Mouse (Mus musculus): Measurements from ENCODE around the gene Tmem269.

Gene Tmem269

GRCm38 (mm10) chr4:119218169-119218568 is at the start of gene Tmem269:
Gene Tmem269, minus strand, starts transcription at chr4:119218217.
- DNase-seq (ENCODE audit: low read depth) = no peak

DNA sequence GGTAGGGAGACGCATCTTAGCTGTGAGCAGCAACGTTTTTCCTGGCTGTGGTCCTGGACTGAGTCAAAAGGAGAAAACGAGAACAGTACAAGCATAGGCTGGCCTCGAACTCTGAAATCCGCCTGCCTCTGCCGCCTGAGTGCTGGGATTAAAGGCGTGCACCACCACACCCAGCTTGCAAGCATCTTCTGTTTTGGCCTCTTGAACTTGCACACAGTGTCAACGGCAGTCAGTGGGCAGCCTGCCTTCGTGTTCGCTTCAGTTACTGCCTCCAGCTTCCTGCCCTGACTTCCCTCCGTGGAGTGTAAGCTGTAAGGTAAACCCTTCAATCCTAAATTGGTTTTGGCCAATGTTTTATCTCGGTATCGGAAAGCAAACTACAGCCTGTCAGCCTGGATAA is 48.6 kb upstream of the Tmem269 start:
- DNase-seq (ENCODE audit: low read depth) = no peak

DNA sequence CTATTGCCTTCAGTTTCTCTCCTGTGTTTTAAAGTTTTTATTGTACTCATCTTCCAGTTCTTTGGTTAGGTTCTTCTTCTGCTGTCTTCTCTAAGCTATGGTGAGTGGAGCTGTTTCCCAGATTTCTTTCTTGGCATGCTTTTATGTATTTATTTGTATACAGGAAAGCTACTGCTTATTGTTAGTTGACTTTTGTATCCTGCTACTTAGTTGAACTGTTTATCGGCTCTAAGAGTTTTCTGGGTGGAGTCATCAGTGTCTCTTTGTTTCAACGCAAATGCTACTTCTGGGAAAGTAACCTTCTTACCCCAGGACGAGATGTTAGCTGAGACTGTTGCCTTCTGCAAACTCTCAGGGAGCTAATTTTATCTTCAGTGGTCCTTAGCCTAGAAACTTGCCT is 45.4 kb upstream of the Tmem269 start:
- no peak for DNase-seq (ENCODE audit: low read depth)

DNA sequence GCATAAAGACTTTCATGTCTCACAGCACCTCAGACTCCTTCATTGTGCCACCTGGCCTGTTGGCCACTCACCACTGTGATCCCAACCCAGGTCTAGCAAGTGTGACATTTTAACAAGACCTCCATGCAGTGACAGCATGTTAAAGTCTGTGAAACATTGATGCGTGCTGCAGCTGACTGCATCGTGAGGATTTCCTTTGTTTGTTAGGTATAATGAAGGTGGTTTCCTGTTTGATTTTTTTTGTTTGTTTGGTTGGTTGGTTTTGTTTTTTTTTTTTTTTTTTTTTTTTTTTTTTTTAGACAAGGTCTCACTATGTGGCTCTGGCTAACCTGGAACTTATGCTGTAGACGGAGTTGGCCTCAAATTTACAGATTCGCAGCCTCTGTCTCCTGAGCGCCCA is 44.5 kb upstream of the Tmem269 start:
- DNase-seq (ENCODE audit: low read depth) = no peak

DNA sequence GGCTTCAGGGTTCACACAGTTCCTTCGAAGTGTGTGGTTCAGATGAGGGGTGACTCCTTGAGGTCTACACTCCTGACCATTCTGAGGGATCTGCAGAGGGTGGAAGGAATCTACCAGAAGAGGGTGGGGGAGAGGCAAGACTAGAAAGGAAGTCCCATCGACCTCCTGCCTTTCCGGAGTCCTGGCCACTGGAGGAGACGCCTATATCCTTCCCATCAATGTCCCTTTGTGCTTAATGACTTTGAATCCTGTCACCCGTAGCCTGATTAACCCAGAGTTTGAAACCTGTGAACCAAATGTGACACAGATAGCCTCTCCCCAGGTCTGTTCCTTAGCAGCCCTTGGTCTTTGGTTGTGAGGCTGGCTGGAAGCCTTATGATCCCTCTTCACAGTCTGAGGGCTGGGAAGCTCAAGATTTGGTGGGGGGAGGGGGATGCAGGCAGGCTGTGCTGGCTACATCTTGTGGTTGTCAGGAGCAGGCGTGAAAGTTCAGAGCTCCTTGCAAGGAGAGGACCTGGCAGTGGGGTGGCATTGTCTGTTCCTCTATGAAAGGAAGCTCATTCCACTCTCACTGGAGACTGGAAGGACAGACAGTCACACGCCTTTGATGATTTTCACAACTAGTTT is 43.2 kb upstream of the Tmem269 start:
- DNase-seq (ENCODE audit: low read depth) = no peak

- no peak for DNase-seq (ENCODE audit: low read depth)
These were observed 41.6 kb upstream of the Tmem269 start for GRCm38 (mm10) chr4:119259344-119260254.

GRCm38 (mm10) chr4:119257083-119257482 is 39.1 kb upstream of the Tmem269 start:
- no peak for DNase-seq (ENCODE audit: low read depth)

- DNase-seq (ENCODE audit: low read depth) = peak; percentile 27
These were observed 37.3 kb upstream of the Tmem269 start, which contains the start of gene Cldn19 for GRCm38 (mm10) chr4:119255351-119255750. Gene Cldn19, plus strand, starts transcription at chr4:119255414.

DNA sequence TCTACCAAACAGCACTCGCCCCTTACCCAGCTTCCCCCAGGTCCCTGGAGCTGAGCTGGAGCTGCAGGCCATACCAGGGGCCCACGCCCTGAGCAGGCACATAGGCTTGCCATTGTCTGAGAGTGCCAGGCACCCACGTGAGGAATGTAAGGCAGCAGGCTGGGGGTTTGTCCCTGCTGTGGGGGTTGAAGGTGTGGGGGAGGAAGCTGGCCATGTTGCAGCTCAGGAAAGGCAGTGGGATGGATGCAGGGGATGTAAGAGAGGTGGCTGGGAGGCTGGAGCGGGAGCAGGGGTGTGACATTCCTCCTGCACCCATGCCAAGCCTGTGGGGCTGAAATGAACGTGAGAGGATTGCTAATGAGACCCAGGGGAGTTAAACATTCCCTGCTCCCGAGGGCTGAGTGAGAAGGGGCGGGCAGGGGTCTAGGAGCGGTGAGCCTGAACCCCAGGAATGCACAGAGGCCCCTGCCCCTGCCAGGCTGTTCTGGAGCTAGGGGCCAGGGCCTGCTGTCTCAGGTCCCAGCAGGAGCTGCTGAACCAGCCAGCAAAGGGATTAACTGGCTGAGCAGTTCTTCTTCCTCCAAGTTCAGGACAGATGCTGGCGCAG is 36.1 kb upstream of the Tmem269 start:
- peak; percentile 44 for DNase-seq (ENCODE audit: low read depth)

DNA sequence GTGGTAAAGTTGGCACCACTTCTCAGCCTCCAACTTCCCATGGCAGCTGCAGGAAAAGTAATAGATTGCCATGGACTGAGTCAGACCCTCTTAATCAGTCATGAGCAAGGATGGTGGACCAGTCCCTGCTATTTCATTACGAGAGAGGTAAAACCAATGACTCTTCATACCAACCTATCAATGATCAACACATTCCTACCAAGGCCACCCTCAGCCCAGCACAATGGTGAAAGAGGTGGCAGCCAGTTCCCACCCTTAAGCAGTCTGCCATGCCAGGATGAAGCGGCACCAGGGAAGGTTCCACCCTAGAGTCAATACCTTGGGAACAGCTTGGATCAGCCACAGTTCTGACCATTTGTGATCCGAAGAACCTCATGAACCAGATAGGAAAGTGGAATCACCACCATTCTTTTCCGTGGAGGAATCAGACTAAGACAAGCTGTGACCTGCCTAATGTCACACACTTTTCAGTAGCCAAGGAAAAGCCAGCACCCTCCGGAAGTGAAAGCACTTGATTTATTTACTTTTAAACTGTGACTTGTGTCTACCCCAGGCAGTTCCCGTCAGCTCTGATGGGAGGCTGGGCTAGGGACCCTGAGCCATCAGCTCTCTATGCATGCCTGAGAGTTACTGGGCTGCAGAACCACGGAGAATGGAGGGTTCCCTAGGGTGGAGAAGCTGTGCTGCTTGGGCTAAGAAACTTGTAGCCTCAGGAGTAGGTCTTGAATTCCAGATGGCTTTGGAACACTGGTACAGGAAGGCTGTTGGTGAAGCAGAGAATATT is 34.2 kb upstream of the Tmem269 start:
- no peak for DNase-seq (ENCODE audit: low read depth)

GRCm38 (mm10) chr4:119248407-119248965 is 30.5 kb upstream of the Tmem269 start:
- DNase-seq (ENCODE audit: low read depth) = no peak

DNA sequence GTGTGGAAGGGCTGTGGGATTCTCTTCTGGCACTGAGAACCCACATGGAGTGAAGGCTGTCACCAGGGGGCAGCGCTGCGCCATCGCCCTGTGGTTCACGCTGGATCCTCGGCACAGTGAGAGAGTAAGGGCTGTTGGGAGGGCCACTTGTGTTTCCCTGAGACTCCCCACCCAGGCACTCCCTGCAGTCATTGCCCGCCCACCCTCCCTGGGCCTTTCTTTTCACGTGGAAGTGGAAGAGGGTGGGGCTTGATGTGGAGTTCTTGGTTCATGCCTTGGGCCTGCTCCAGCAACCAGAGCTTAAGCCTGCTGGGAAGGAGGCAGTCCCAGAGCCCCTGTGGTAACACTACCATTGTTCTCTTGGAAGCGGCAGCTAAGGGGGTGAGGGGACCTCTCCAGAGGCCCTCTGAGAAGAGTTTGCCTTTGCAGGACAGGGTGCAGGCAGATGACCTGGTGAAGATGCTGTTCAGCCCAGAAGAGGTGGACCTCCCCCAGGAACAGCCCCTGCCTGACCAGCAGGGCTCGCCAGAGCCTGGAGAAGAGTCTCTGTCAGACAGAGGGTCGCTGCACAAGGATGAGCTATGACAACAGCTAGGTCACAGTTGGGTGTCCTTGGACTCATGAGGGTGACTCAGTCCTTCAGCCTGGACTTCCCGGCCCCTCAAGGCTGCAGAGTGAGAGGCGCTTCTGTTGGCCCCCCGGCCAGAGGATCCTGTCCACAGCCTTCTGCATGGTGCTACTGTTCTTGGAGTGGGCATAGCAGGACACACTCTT is 29.6 kb upstream of the Tmem269 start:
- peak; percentile 84 for DNase-seq (ENCODE audit: low read depth)

DNA sequence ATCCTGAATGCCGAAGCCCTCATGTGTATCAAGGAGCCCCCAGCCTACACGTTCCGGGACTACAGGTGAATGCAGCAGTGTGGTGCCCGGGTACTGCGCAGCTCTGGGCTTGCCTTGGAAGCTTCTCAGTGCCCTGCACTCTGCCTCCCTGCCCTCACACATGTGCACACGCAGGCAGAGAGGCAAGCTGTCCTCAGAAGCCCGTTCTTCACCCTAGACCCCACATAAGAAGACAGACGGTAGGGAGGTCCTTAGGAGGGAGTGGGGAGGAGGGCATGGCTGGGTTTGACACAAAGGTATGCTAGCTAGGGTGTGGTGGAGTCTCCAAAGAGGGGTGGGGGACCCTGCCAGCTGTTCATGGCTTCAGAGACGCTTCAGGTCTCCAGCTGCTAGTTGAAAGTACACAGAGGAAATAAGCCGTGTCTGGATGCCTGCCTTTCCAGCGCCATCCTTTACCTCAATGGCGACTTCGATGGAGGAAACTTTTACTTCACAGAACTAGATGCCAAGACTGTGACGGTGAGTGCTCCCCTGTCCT is 28.7 kb upstream of the Tmem269 start:
- no peak for DNase-seq (ENCODE audit: low read depth)

DNA sequence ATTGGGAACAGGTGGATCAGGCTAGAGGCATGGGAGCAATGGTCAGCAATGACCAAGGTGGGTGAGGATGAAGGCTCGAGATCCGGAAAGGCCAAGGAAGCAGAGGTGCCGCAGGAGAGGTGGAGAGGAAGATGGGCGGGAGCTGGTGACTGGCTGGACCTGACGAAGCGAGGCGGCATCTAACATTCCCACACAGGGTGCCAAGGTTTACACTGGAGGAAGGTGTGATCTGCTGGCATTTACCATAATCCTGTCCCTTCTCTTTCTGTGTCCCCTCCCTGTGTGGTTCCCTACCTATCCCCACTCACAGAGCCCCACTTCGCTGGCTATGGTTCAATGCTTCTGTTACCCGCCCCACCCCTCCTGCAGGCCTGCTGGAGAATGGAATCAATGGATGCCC is 27.9 kb upstream of the Tmem269 start:
- DNase-seq (ENCODE audit: low read depth) = no peak

DNA sequence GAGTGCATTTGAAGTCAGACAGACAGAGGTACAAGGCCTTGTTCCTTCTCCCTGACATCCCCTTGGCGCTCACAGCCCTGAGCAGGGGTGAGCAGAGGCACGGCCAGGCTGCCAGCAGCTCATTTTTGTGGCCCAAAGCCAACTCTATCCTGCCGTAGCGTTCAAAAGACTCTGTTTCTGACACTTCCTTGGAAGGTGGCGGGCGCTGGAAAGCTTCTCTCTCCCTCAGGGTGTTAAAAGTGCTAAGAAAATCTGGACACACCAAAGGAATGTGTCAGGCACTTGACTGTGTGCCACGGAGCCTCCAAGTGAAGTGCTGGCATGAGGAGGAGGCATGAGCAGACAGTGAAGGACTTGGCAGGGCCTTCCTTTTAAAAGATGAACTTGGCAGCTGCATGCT is 27.5 kb upstream of the Tmem269 start:
- DNase-seq (ENCODE audit: low read depth) = peak; percentile 65

- no peak for DNase-seq (ENCODE audit: low read depth)
These were observed 26.6 kb upstream of the Tmem269 start for GRCm38 (mm10) chr4:119244468-119245240.

GRCm38 (mm10) chr4:119242571-119242970 is 24.6 kb upstream of the Tmem269 start:
- DNase-seq (ENCODE audit: low read depth) = no peak

DNA sequence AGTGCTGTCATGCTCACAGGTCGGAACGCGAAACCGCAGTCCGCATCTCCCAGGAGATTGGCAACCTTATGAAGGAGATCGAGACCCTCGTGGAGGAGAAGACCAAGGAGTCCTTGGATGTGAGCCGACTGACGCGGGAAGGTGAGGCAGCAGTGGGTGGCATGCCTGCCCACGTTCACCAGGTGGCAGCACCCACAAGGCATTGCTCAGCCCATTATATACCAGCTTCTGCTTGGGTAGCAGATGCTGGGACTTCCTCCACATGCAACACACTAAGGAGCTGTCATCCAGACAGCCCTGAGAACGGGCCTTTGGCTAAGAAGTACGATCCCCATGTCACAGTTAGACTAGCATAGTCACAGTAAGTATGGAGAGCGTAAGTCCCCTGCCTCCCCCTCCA is 23.6 kb upstream of the Tmem269 start:
- peak; percentile 40 for DNase-seq (ENCODE audit: low read depth)

DNA sequence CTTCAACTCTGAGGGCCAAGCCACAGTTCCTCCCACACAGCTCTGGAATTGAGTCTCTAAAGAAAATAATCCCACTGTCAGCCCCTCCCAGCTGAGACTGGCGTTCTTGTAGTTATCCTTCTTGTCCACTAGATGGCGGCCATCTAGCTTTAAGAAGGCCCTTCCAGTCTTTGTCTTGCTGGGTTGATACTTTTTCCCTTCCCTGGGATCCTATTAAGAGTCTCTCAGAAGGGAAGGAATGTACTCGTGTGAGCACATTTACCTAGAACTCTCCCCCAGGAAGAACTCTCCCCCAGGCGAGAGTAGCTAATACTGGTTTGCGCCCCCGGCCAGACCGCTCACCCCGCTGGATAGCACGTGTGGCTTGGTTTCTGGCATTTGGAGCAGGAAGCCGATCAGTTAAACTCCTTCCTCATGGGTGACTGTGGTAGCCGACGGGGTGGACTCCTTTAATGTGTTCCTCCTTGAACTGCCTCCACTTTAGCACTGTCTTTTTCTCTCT is 21.2 kb upstream of the Tmem269 start:
- peak; percentile 90 for DNase-seq (ENCODE audit: low read depth)

GRCm38 (mm10) chr4:119238661-119239060 is 20.6 kb upstream of the Tmem269 start:
- DNase-seq (ENCODE audit: low read depth) = peak; percentile 20
